ENCODE assay signal across 24 mouse cellular contexts in genomic region chr7:30761769-30762352, GRCm38 (mm10). TPM values are rescaled to one million over a fixed set of nuclear protein-coding genes. Genes with fewer than 3 reads are reported as not detected.
A peak's percentile ranks its signal among the peaks of the same experiment; 100 is the strongest.
DNase-seq lines count a peak whose midpoint lies in the region; ATAC-seq lines count a peak whose summit lies in the region.
"Had no signal": no experiment of that assay in that cellular context is flagged by ENCODE, and none has a peak within 500 bp of the region (broad histone marks: within the 10 kb centered on the region; RNA-seq: fewer than 3 reads in every experiment).

No protein-coding gene starts in this region.

- intact Hi-C loops in gastrocnemius, postnatal 36 days (cut with DNase I), result no loop called here

- peak; percentile 15 to 16 for DNase-seq in spleen, postnatal 36 days (ENCODE audit: low spot score in 2 of 2)
- no peak for DNase-seq in spleen, postnatal 10 days (ENCODE audit: low spot score in 2 of 2)
- DNase-seq in Muller cell, postnatal 12 days (ENCODE audit: inconsistent ontology term), result no peak
- no peak for DNase-seq in cerebellum, adult 11 months
- no peak for DNase-seq in gastrocnemius, postnatal 36 days
- no peak for DNase-seq in frontal cortex, postnatal 10 days (ENCODE audit: low spot score in 2 of 2)
- DNase-seq: adrenal gland, postnatal 25 days; cerebellum, adult 9-11 months; gastrocnemius, postnatal 14 days; heart, adult 2 months; kidney, postnatal 25 days; layer of hippocampus, postnatal 36 days; right cerebral cortex, postnatal 25 days; spleen, adult 18-20 months; thymus, postnatal 25 days had no signal

- ATAC-seq in granulocyte monocyte progenitor cell, adult 5-6 weeks (replicated peaks; ENCODE audit: poor library complexity, severe bottlenecking), result peak; percentile 88
- ATAC-seq in megakaryocyte, adult 5-6 weeks (ENCODE audit: poor library complexity, severe bottlenecking), result peak; percentile 88
- ATAC-seq: forebrain, embryonic 15.5 days; lung, postnatal 0 days; midbrain, embryonic 16.5 days had no signal

RNA-seq across cellular contexts. Expression of gene Dmkn, which starts 1.7 kb away (rescaled TPM):
- 68.4 and 69.3 TPM in 2 replicates for total RNA-seq in granulocyte monocyte progenitor cell, adult 5-6 weeks (2014; fragmentation: Nextera tagmentation)
- 81.3 and 133 TPM in 2 replicates for total RNA-seq in granulocyte monocyte progenitor cell, adult 5-6 weeks (2017)
- 15.1 and 17.1 TPM in 2 replicates for total RNA-seq in megakaryocyte, adult 5-6 weeks (2015)
- total RNA-seq in megakaryocyte, adult 5-6 weeks (2017), result 24.6 and 25.7 TPM in 2 replicates
- total RNA-seq in gastrocnemius, postnatal 36 days (2021), result under 1 TPM in 1 of 2 experiments, not detected in 1; 0.56 TPM
- total RNA-seq: neutrophil, adult 5-6 weeks had no signal

RNA-seq across cellular contexts. Expression of gene Sbsn, which starts 10.6 kb away (rescaled TPM):
- 2.4 and 3.7 TPM in 2 replicates for total RNA-seq in granulocyte monocyte progenitor cell, adult 5-6 weeks (2014; fragmentation: Nextera tagmentation)
- total RNA-seq in granulocyte monocyte progenitor cell, adult 5-6 weeks (2017), result 1.2 TPM in 1 of 2 replicates, not detected in the other
- total RNA-seq in megakaryocyte, adult 5-6 weeks (2015), result 0.22 and 3.2 TPM in 2 replicates
- 0.49 and 0.88 TPM in 2 replicates for total RNA-seq in megakaryocyte, adult 5-6 weeks (2017)
- 1 to 10 TPM; 1.7 to 3.9 TPM for total RNA-seq in gastrocnemius, postnatal 36 days (2021)

RNA-seq across cellular contexts. Expression of gene Gapdhs, which starts 18.4 kb away (rescaled TPM):
- total RNA-seq in granulocyte monocyte progenitor cell, adult 5-6 weeks (2014; fragmentation: Nextera tagmentation), result not detected in 2 replicates
- not detected in 2 replicates for total RNA-seq in granulocyte monocyte progenitor cell, adult 5-6 weeks (2017)
- total RNA-seq in megakaryocyte, adult 5-6 weeks (2015), result not detected in 2 replicates
- not detected in 2 replicates for total RNA-seq in megakaryocyte, adult 5-6 weeks (2017)
- total RNA-seq in gastrocnemius, postnatal 36 days (2021), result not detected
- total RNA-seq: adrenal gland, postnatal 25 days; gastrocnemius, postnatal 14 days; heart, adult 2 months; heart, postnatal 25 days; layer of hippocampus, adult 8-10 months; layer of hippocampus, postnatal 36 days; left cerebral cortex, postnatal 10 days; neutrophil, adult 5-6 weeks had no signal

RNA-seq across cellular contexts. Expression of gene Krtdap, which starts 25.8 kb away (rescaled TPM):
- not detected in 2 replicates for total RNA-seq in granulocyte monocyte progenitor cell, adult 5-6 weeks (2014; fragmentation: Nextera tagmentation)
- total RNA-seq in granulocyte monocyte progenitor cell, adult 5-6 weeks (2017), result not detected in 2 replicates
- total RNA-seq in megakaryocyte, adult 5-6 weeks (2015), result not detected in 2 replicates
- not detected in 2 replicates for total RNA-seq in megakaryocyte, adult 5-6 weeks (2017)
- not detected for total RNA-seq in gastrocnemius, postnatal 36 days (2021)
- total RNA-seq: adrenal gland, postnatal 25 days; heart, adult 2 months; heart, postnatal 25 days; layer of hippocampus, adult 8-10 months; layer of hippocampus, postnatal 36 days; left cerebral cortex, postnatal 10 days; neutrophil, adult 5-6 weeks had no signal

RNA-seq across cellular contexts. Expression of gene Tmem147, which starts 32.5 kb away (rescaled TPM):
- total RNA-seq in granulocyte monocyte progenitor cell, adult 5-6 weeks (2014; fragmentation: Nextera tagmentation), result 160 and 219 TPM in 2 replicates
- total RNA-seq in granulocyte monocyte progenitor cell, adult 5-6 weeks (2017), result 71.5 and 106 TPM in 2 replicates
- 86.7 and 96.5 TPM in 2 replicates for total RNA-seq in megakaryocyte, adult 5-6 weeks (2015)
- 27.8 and 31.4 TPM in 2 replicates for total RNA-seq in megakaryocyte, adult 5-6 weeks (2017)
- 100 to 1,000 TPM; 251 to 273 TPM for total RNA-seq in gastrocnemius, postnatal 36 days (2021)

Comparison
In these comparisons a context has a peak if more than half of its experiments do, and no peak if none do; other contexts are left out.
1. DNase-seq: peak in spleen, postnatal 36 days (2 of 2); none in spleen, postnatal 10 days (0 of 2), Muller cell, postnatal 12 days (single experiment), cerebellum, adult 11 months (single experiment), gastrocnemius, postnatal 36 days (0 of 2) and frontal cortex, postnatal 10 days (0 of 2).
2. RNA of gene Dmkn, which starts 1.7 kb away (total RNA-seq): 68.4 to 133 TPM in granulocyte monocyte progenitor cell, adult 5-6 weeks and 15.1 to 25.7 TPM in megakaryocyte, adult 5-6 weeks; 0.56 TPM in gastrocnemius, postnatal 36 days; every median in the first group is over 10 times any median in the second.